ENCODE assay signal across 8 mouse cellular contexts in the genomic region with DNA sequence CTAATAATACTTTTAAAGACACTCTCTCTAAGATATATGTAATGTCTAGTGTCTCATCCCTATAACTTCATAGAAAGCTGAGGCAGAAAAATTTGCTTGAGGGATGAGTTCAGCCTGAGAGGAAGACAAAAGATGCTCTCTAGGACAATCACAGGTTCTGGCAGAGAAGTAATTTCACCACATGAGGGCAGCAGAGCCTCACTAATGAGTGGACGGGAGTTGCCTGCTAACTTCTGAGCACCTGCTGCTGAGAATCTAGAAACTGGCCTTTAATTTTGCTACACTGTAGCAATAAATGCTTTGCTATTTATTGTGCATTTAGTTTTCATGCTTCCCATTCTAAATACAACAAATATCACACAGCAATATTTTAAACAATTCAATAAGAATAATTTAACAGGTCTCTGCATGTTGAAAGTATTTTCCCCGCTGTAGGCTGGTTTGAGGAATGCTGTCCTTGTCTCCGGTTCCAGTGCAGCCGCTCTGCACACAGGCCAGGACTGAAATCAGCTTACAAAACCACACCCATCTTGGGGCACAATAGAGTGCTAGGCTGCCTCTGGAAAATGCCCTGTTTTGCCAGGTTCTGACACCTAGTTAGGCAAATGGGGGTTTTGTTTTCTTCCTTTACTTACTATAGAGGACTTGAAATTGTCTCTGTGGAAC. TPM values are rescaled to one million over a fixed set of nuclear protein-coding genes. Genes with fewer than 3 reads are reported as not detected.
A peak's percentile ranks its signal among the peaks of the same experiment; 100 is the strongest.
DNase-seq lines count a peak whose midpoint lies in the region; ATAC-seq and TF ChIP-seq lines count a peak whose summit lies in the region.

No protein-coding gene starts in this region.

- peak; percentile 91 for TF ChIP-seq CTCF in kidney, adult 2 months (conservative IDR thresholded peaks at IDR 0.05; ENCODE audit: insufficient read depth, insufficient read length, low read depth, low read length)

- H3K9ac ChIP-seq in kidney, embryonic 16.5 days (replicated peaks; ENCODE audit: low read length): no peak overlapping the region

- peak; percentile 75 for DNase-seq in kidney, adult 2 months
- DNase-seq in WW6 (ENCODE audit: low read depth, low spot score): peak; percentile 28
- peak; percentile 61 to 76 for DNase-seq in cerebellum, postnatal 4 days (ENCODE audit: low spot score in 2 of 2)
- DNase-seq in heart, postnatal 4 days: peak; percentile 84
- peak; percentile 80 for DNase-seq in left cerebral cortex, postnatal 4 days
- peak; percentile 67 for DNase-seq in retina, adult 2 months (ENCODE audit: low read depth, low spot score)
- DNase-seq in thymus, postnatal 4 days: peak; percentile 86

- no peak overlapping the region for H3K27ac ChIP-seq in kidney, adult 2 months (ENCODE audit: insufficient read depth, low read depth, low read length)
- no peak overlapping the region for H3K27ac ChIP-seq in kidney, embryonic 16.5 days (ENCODE audit: low read length)

- no peaks in the 10 kb centered on the region for H3K36me3 ChIP-seq in kidney, adult 2 months (ENCODE audit: control insufficient read depth, insufficient read depth, low read length)
- no peaks in the 10 kb centered on the region for H3K36me3 ChIP-seq in kidney, embryonic 16.5 days (ENCODE audit: insufficient read depth, low read length)

- H3K4me3 ChIP-seq in kidney, adult 2 months (ENCODE audit: insufficient read depth, low read depth, low read length): no peak overlapping the region
- no peak overlapping the region for H3K4me3 ChIP-seq in kidney, embryonic 16.5 days (ENCODE audit: low read length)

- no peaks in the 10 kb centered on the region for H3K27me3 ChIP-seq in kidney, adult 2 months (replicated peaks; ENCODE audit: control insufficient read depth, insufficient read depth, low read length)
- H3K27me3 ChIP-seq in kidney, embryonic 16.5 days (ENCODE audit: insufficient read depth, low read length): 0 out of 2 replicates have a peak, but pooled peaks cover 2% of the 10 kb centered on the region

- intact Hi-C loops in left cerebral cortex, postnatal 4 days (cut with DNase I): loop anchor here (2.0 to 10.0 kb wide), 2 partner anchors 268 to 848 kb away; no protein-coding TSS in a partner anchor

- no peaks in the 10 kb centered on the region for H3K9me3 ChIP-seq in kidney, embryonic 16.5 days (ENCODE audit: low read length)

- ATAC-seq in kidney, embryonic 16.5 days (ENCODE audit: low FRiP score, low TSS enrichment): no peak

- no peaks in the 10 kb centered on the region for H3K4me1 ChIP-seq in kidney, adult 2 months (ENCODE audit: control insufficient read depth, insufficient read depth, low read length)
- no peaks in the 10 kb centered on the region for H3K4me1 ChIP-seq in kidney, embryonic 16.5 days (ENCODE audit: insufficient read depth, low read length)

- no peak for TF ChIP-seq POLR2A in kidney, adult 2 months (IDR thresholded peaks at IDR 0.05; ENCODE audit: low read depth, low read length)

- WGBS in kidney, adult 2 months: 46% methylated on average over 4 of the region's 4 CpGs
- WGBS in kidney, embryonic 16.5 days: 52% methylated on average over 4 of the region's 4 CpGs

- H3K4me2 ChIP-seq in kidney, embryonic 16.5 days (replicated peaks; ENCODE audit: low read depth, low read length): no peak overlapping the region

RNA-seq across cellular contexts. Expression of a gene that starts 5.1 kb away (rescaled TPM):
- 0.08 TPM in 1 of 2 replicates, not detected in the other for polyA plus RNA-seq in kidney, adult 2 months (2012; rRNA removed)
- polyA plus RNA-seq in kidney, embryonic 16.5 days (2015; fragmentation: Nextera tagmentation; extraction: Ambion mirVana): not detected in 2 replicates
- total RNA-seq in heart, postnatal 4 days (2021): not detected
- total RNA-seq in left cerebral cortex, postnatal 4 days (2021): not detected

RNA-seq across cellular contexts. Expression of a gene that starts 54.0 kb away (rescaled TPM):
- polyA plus RNA-seq in kidney, adult 2 months (2012; rRNA removed): 32.0 and 61.3 TPM in 2 replicates
- 196 and 238 TPM in 2 replicates for polyA plus RNA-seq in kidney, embryonic 16.5 days (2015; fragmentation: Nextera tagmentation; extraction: Ambion mirVana)
- 100 to 1,000 TPM; 255 to 279 TPM for total RNA-seq in heart, postnatal 4 days (2021)
- total RNA-seq in left cerebral cortex, postnatal 4 days (2021): 100 to 1,000 TPM; 231 to 251 TPM

Comparison
In these comparisons a context has a peak if more than half of its experiments do, and no peak if none do; other contexts are left out.
1. DNase-seq: peak in every context shown above with its lines; median percentile 86 in thymus, postnatal 4 days; 84 in heart, postnatal 4 days; 80 in left cerebral cortex, postnatal 4 days; 75 in kidney, adult 2 months; 68 in cerebellum, postnatal 4 days; 67 in retina, adult 2 months; 28 in WW6.